Mouse (Mus musculus) small intestine, adult 2 months (tissue): Measurements from ENCODE around the gene Reln.

Experiments used
- CTCF ChIP-seq: fragments of 200-500 bp; IDR thresholded peaks from 2 replicates; pipeline ENCODE4 v1.5.1; 2012; ENCODE audit warnings: low read depth, mild to moderate bottlenecking, control low read depth, inconsistent platforms, low read length, moderate library complexity, mixed read lengths; ENCODE audit not compliant: insufficient replicate concordance, insufficient read length; ENCODE audit errors: extremely low read depth
- POLR2A ChIP-seq: fragments of 200-500 bp; IDR thresholded peaks from 2 replicates; pipeline ENCODE4 v1.6.1; 2012; ENCODE audit warnings: low read depth, mild to moderate bottlenecking, control low read depth, inconsistent platforms, low read length, moderate library complexity

DNA sequence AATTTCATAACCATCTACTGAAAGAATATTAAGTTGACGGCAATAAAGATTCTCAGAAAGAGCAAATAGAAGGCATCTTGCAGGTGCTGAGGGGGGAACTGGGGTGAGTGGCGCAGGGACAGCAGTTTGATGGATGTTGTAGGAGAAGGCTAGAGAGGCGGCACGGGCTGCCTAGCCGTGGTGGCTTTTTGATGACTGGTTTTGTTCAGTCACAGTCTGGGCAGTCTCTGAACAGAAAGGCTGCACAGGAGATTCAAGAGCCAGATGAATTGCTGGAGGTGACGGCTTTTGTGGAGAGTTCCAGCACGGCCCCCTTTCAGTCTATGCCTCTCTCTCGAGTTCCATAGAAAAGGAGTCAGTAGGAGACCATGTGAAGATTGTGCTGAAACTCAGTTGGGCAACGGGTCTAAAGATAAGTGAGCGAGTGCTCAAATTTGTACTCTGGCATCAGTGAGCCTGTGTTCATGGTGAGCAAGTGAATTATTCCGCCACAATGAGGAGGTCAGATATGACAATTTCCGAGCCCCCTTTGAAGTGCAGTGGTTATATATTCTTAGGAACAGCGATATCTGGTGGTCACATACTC lies 409.6 kb downstream of the Reln start:
- TF ChIP-seq CTCF (no peak), POLR2A (no peak)
